Mouse (Mus musculus) mesoderm, embryonic 11.5 days (tissue): ENCODE results near the gene Gng7.

Experiments
- DNase-seq: peaks from one replicate; pipeline ENCODE4 v3.0.0-alpha.2; 2012; ENCODE audit warnings: low read depth, low spot score

Gng7 gene

GRCm38 (mm10) chr10:80901409-80902272, 113.1 kb downstream of the Gng7 start:
- no peak for DNase-seq

GRCm38 (mm10) chr10:80900318-80901247, 114.2 kb downstream of the Gng7 start, which contains the start of gene Timm13:
TSS of gene Timm13 (minus strand) at chr10:80900969.
- peak; percentile 100 for DNase-seq

GRCm38 (mm10) chr10:80899591-80900317, 115.0 kb downstream of the Gng7 start:
- DNase-seq: no peak

- DNase-seq: no peak
Observed at GRCm38 (mm10) chr10:80899074-80899473, 115.7 kb downstream of the Gng7 start.
